Mouse (Mus musculus) neural tube, embryonic 14.5 days (tissue): ENCODE data around the gene Paqr7. TPM values are rescaled to one million over a fixed set of nuclear protein-coding genes. Genes with fewer than 3 reads are reported as not detected.

Experiments used
- ATAC-seq: fragments of 200-750 bp; cut with Nextera tagmentation; 2 replicates; pipeline ENCODE4 v1.8.0; 2017; ENCODE audit warnings: low read depth, mild to moderate bottlenecking, moderate TSS enrichment, moderate library complexity
- H3K27ac ChIP-seq: fragments of 300-500 bp; sonication (generic); 2 replicates; pipeline ENCODE4 v1.5.1; 2014; ENCODE audit warnings: low read depth, mild to moderate bottlenecking, control low read depth, low read length, moderate library complexity, mixed read lengths
- H3K27me3 ChIP-seq: fragments of 300-500 bp; sonication (generic); 2 replicates; pipeline ENCODE4 v1.6.1; 2014; ENCODE audit warnings: low read length; ENCODE audit not compliant: control insufficient read depth, insufficient read depth
- H3K36me3 ChIP-seq: fragments of 300-500 bp; sonication (generic); 2 replicates; pipeline ENCODE4 v1.6.1; 2014; ENCODE audit warnings: low read length, mixed read lengths; ENCODE audit not compliant: control insufficient read depth, insufficient read depth
- H3K4me1 ChIP-seq: fragments of 300-500 bp; sonication (generic); 2 replicates; pipeline ENCODE4 v1.6.1; 2014; ENCODE audit warnings: low read length; ENCODE audit not compliant: control insufficient read depth, insufficient read depth
- H3K4me2 ChIP-seq: fragments of 300-500 bp; sonication (generic); 2 replicates; pipeline ENCODE4 v1.6.1; 2014; ENCODE audit warnings: mild to moderate bottlenecking, low read depth, low read length, control low read depth
- H3K4me3 ChIP-seq: fragments of 300-500 bp; sonication (generic); 2 replicates; pipeline ENCODE4 v1.5.1; 2014; ENCODE audit warnings: low read depth, low read length, control low read depth, mixed read lengths
- H3K9ac ChIP-seq: fragments of 300-500 bp; sonication (generic); replicated peaks from 2 replicates; pipeline ENCODE4 v1.6.1; 2014; ENCODE audit warnings: low read depth, mild to moderate bottlenecking, control low read depth, low read length, mixed read lengths
- H3K9me3 ChIP-seq: fragments of 300-500 bp; sonication (generic); 2 replicates; pipeline ENCODE4 v1.6.1; 2016; ENCODE audit warnings: low read length; ENCODE audit not compliant: control insufficient read depth
- WGBS: fragments of 180-500 bp; shearing (Covaris S2); extraction: QIAGEN DNeasy Blood & Tissue Kit; methylation state at CpG from one replicate; pipeline ENCODE4 v1.1.7; 2014; 5-methylcytosine and 5-hydroxymethylcytosine counted together
- polyA plus RNA-seq: library from polyadenylated mRNA; unstranded; fragments of >200 nt; fragmentation: Nextera tagmentation; extraction: Ambion mirVana; gene quantifications from 2 replicates; pipeline ENCODE4 v1.2.1, GENCODE M21; 2014

The Paqr7 gene
- polyA plus RNA-seq, 1 experiment from 2014 or later: 13.7 TPM

- H3K9ac ChIP-seq: no peak overlapping the region
- WGBS: 64% methylated on average over 6 of the region's 6 CpGs
- no peak overlapping the region for H3K27ac ChIP-seq
- H3K4me3 ChIP-seq: no peak overlapping the region
- no peak for ATAC-seq
- H3K4me1 ChIP-seq: peaks cover 5% of the 10 kb centered on the region; the same call in 1 of the 2 replicates
- no peaks in the 10 kb centered on the region for H3K9me3 ChIP-seq
- peaks cover 8% of the 10 kb centered on the region for H3K36me3 ChIP-seq
- no peak overlapping the region for H3K4me2 ChIP-seq
- no peaks in the 10 kb centered on the region for H3K27me3 ChIP-seq
Measured at GRCm38 (mm10) chr4:134481270-134481669, 15.2 kb upstream of the Paqr7 start.

- Histone ChIP-seq H3K27me3 (no peaks in the 10 kb centered on the region), H3K27ac (no peak overlapping the region), H3K9ac (no peak overlapping the region), H3K4me3 (no peak overlapping the region), H3K9me3 (no peaks in the 10 kb centered on the region), H3K4me2 (no peak overlapping the region), H3K36me3 (no peaks in the 10 kb centered on the region), H3K4me1 (peaks cover 5% of the 10 kb centered on the region; the same call in 1 of the 2 replicates)
- WGBS: 86% methylated on average over 8 of the region's 8 CpGs
- no peak for ATAC-seq
Measured at GRCm38 (mm10) chr4:134482442-134482841, 14.1 kb upstream of the Paqr7 start.

- H3K9me3 ChIP-seq: no peaks in the 10 kb centered on the region
- no peak overlapping the region for H3K4me3 ChIP-seq
- no peak for ATAC-seq
- H3K27ac ChIP-seq: no peak overlapping the region
- no peak overlapping the region for H3K9ac ChIP-seq
- H3K36me3 ChIP-seq: no peaks in the 10 kb centered on the region
- H3K4me1 ChIP-seq: peaks cover 2% of the 10 kb centered on the region; the same call in 1 of the 2 replicates
- H3K27me3 ChIP-seq: no peaks in the 10 kb centered on the region
- H3K4me2 ChIP-seq: no peak overlapping the region
- 73% methylated on average over 6 of the region's 6 CpGs for WGBS
Measured at GRCm38 (mm10) chr4:134483078-134483688, 13.3 kb upstream of the Paqr7 start.

- Histone ChIP-seq H3K4me2 (no peak overlapping the region), H3K36me3 (no peaks in the 10 kb centered on the region), H3K9me3 (no peaks in the 10 kb centered on the region), H3K27me3 (no peaks in the 10 kb centered on the region), H3K4me1 (peaks cover 2% of the 10 kb centered on the region; the same call in 1 of the 2 replicates), H3K27ac (no peak overlapping the region), H3K9ac (no peak overlapping the region), H3K4me3 (no peak overlapping the region)
- WGBS: 51% methylated on average over 6 of the region's 6 CpGs
- no peak for ATAC-seq
Measured at GRCm38 (mm10) chr4:134483696-134484095, 12.8 kb upstream of the Paqr7 start.

- Histone ChIP-seq H3K4me2 (no peak overlapping the region), H3K27ac (no peak overlapping the region), H3K9me3 (no peaks in the 10 kb centered on the region), H3K9ac (no peak overlapping the region), H3K4me1 (peaks cover 2% of the 10 kb centered on the region; the same call in 1 of the 2 replicates), H3K36me3 (no peaks in the 10 kb centered on the region), H3K27me3 (no peaks in the 10 kb centered on the region), H3K4me3 (no peak overlapping the region)
- no peak for ATAC-seq
- 82% methylated on average over 10 of the region's 10 CpGs for WGBS
Measured at GRCm38 (mm10) chr4:134484231-134484630, 12.3 kb upstream of the Paqr7 start.

- no peak overlapping the region for H3K9ac ChIP-seq
- no peaks in the 10 kb centered on the region for H3K27me3 ChIP-seq
- H3K9me3 ChIP-seq: no peaks in the 10 kb centered on the region
- no peak for ATAC-seq
- H3K4me1 ChIP-seq: peaks cover 2% of the 10 kb centered on the region; the same call in 1 of the 2 replicates
- no peak overlapping the region for H3K4me3 ChIP-seq
- H3K27ac ChIP-seq: no peak overlapping the region
- 90% methylated on average over 5 of the region's 5 CpGs for WGBS
- no peaks in the 10 kb centered on the region for H3K36me3 ChIP-seq
- H3K4me2 ChIP-seq: no peak overlapping the region
Measured at GRCm38 (mm10) chr4:134485151-134485900, 11.2 kb upstream of the Paqr7 start.

- no peak for ATAC-seq
- Histone ChIP-seq H3K4me3 (no peak overlapping the region), H3K4me1 (peaks cover 2% of the 10 kb centered on the region; the same call in 1 of the 2 replicates), H3K9ac (no peak overlapping the region), H3K27me3 (no peaks in the 10 kb centered on the region), H3K36me3 (no peaks in the 10 kb centered on the region), H3K4me2 (no peak overlapping the region), H3K9me3 (no peaks in the 10 kb centered on the region), H3K27ac (no peak overlapping the region)
- 95% methylated on average over 5 of the region's 5 CpGs for WGBS
Measured at GRCm38 (mm10) chr4:134488211-134488610, 8.3 kb upstream of the Paqr7 start.

- H3K27me3 ChIP-seq: no peaks in the 10 kb centered on the region
- H3K4me1 ChIP-seq: peaks cover 4% of the 10 kb centered on the region
- H3K9ac ChIP-seq: no peak overlapping the region
- no peak overlapping the region for H3K27ac ChIP-seq
- no peaks in the 10 kb centered on the region for H3K36me3 ChIP-seq
- 89% methylated on average over 11 of the region's 11 CpGs for WGBS
- H3K4me3 ChIP-seq: no peak overlapping the region
- no peak for ATAC-seq
- no peaks in the 10 kb centered on the region for H3K9me3 ChIP-seq
- no peak overlapping the region for H3K4me2 ChIP-seq
Measured at GRCm38 (mm10) chr4:134489986-134490665, 6.4 kb upstream of the Paqr7 start.

- Histone ChIP-seq H3K4me3 (no peak overlapping the region), H3K27ac (no peak overlapping the region), H3K9me3 (no peaks in the 10 kb centered on the region), H3K27me3 (no peaks in the 10 kb centered on the region), H3K4me2 (no peak overlapping the region), H3K9ac (no peak overlapping the region), H3K36me3 (no peaks in the 10 kb centered on the region), H3K4me1 (peaks cover 10% of the 10 kb centered on the region)
- no peak for ATAC-seq
- WGBS: 66% methylated on average over 6 of the region's 6 CpGs
Measured at GRCm38 (mm10) chr4:134491716-134492115, 4.8 kb upstream of the Paqr7 start.
